Mouse (Mus musculus) lung, adult 2 months (tissue): Measurements from ENCODE around the gene Tmx4.
"Not testable (repeated sequence)": the region's sequence is repeated elsewhere in the genome, so short reads cannot be mapped to it uniquely, and the experiment has no call there.

Source experiments
- CTCF ChIP-seq: fragments of 200-500 bp; IDR thresholded peaks from 2 replicates; pipeline ENCODE4 v1.5.1; 2011; ENCODE audit warnings: mild to moderate bottlenecking, low read length, control low read depth; ENCODE audit not compliant: insufficient read depth
- POLR2A ChIP-seq: fragments of 200-500 bp; IDR thresholded peaks from 2 replicates; pipeline ENCODE4 v1.6.1; 2011; ENCODE audit warnings: low read depth, mild to moderate bottlenecking, control low read depth, low read length, borderline replicate concordance; ENCODE audit errors: extremely low read depth

DNA sequence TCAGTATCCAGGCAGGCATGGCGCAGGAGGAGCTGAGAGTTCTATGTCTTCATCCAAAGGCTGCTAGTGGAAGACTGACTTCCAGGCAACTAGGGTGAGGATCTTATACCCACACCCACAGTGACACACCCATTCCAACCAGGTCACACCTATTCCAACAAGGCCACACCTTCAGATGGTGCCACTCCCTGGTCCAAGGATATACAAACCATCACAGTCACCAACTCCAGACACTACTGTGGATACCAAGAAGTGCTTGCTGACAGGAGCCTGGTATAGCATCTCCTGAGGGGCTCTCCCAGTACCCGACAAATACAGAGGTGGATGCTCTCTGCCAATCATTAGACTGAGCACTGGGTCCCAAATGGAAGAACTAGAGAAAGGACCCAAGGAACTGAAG, 15.4 kb downstream of the Tmx4 start:
- TF ChIP-seq CTCF, POLR2A: not testable (repeated sequence)
